Mouse (Mus musculus): Measurements from ENCODE around the gene Cdh3. TPM values are rescaled to one million over a fixed set of nuclear protein-coding genes. Genes with fewer than 3 reads are reported as not detected.

Cdh3 gene
- polyA plus RNA-seq, 1 experiment = 2.0 TPM

DNA sequence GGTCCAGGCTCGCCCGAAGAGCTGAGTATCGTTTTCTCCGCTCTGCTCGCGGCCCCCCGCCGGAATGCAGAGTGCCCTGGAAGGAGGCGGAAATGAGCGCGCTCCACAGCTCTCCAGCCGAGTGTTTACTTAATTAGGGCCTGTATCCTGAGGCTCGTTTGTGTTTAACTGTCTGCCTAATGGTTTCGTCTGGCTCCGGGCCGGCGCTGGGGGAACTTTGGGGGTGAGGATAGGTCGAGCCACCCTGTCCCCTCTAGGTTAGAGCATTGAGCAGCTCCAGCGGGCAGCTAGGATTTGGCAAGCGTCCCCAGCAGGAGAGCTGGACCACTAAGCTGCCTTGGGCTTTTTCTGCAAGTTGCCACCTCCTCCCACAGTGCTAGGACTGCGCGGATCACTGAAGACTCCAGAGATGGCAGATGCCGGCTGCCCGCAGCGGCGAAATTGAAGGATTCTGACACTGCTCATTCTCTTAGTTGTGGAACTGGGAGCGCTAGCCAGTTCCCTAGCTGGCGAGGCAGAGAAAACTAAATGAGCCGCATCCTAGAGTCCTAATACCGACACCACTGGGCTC lies 2.8 kb upstream of the Cdh3 start:
- Histone ChIP-seq H3K4me3 (replicated peaks; ENCODE audit: extremely low read depth, low read depth, low read length) (peak overlapping the region; percentile 24), H3K4me1 (ENCODE audit: control insufficient read depth, insufficient read depth, low read length) (peaks cover 11% of the 10 kb centered on the region)
- WGBS = 4% methylated on average over 30 of the region's 30 CpGs
- peak; percentile 52 for DNase-seq
- TF ChIP-seq CTCF (IDR thresholded peaks at IDR 0.05; ENCODE audit: insufficient read depth, low read length) (no peak), POLR2A (IDR thresholded peaks at IDR 0.05; ENCODE audit: borderline replicate concordance, extremely low read depth, low read depth, low read length) (no peak)

DNA sequence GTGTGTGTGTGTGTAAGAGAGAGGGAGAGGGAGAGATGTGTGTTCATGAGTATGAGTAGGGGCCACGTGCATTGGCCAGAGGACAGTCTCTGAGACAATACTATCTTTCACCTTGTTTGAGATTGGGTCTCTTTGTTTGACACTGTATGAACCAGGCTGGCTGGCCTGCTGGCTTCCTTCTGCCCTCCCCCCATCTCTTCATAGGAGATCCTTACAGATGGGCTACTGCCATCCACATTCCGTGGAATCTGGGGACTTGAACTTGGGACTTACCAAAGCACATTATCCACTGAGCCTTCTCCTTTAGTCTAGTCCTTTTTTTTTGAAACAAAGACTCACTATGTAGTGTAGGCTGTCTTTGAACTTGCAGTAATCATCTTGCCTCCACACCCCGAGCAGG lies 2.2 kb upstream of the Cdh3 start:
- TF ChIP-seq POLR2A (IDR thresholded peaks at IDR 0.05; ENCODE audit: borderline replicate concordance, extremely low read depth, low read depth, low read length) (no peak), CTCF (IDR thresholded peaks at IDR 0.05; ENCODE audit: insufficient read depth, low read length) (no peak)
- WGBS = 58% methylated on average over 3 of the region's 3 CpGs
- peaks cover 11% of the 10 kb centered on the region for H3K4me1 ChIP-seq (ENCODE audit: control insufficient read depth, insufficient read depth, low read length)
- no peak for DNase-seq
- no peak overlapping the region for H3K4me3 ChIP-seq (replicated peaks; ENCODE audit: extremely low read depth, low read depth, low read length)

DNA sequence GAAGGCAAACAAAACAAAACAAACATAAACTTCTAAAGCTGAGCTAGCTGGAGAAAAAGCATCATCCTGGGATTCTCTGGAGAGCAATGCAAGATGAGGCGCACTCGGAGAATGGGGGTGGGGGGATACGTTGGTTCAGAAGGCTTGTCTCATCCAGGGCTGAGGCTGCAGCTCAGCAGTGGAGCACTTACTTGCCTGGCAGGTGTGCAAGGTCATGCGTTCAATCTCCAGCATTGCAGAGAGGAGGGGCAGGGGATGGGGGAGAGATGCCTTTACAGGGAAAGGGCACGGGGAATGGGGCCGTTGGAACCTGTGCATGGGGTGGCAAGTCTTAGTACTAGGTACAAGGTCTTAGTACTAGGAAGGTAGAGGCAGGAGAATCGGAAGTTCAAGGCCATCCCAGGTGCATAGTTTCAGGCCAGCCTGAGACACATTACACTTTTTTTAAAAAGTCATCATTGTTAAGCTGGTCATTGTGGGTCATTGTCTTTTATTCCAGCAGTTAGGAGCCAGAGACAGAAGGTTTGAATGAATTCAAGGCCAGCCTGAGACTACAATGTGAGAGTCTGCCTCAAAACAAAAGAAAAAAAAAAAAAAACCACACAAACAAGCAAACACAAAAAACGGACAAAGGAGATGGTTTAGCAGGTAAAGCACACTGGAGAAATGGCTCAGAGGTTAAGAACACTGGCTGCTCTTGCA lies 1.5 kb upstream of the Cdh3 start:
- no peak for TF ChIP-seq POLR2A (IDR thresholded peaks at IDR 0.05; ENCODE audit: borderline replicate concordance, extremely low read depth, low read depth, low read length)
- TF ChIP-seq CTCF (IDR thresholded peaks at IDR 0.05; ENCODE audit: insufficient read depth, low read length) = no peak
- Histone ChIP-seq H3K4me3 (replicated peaks; ENCODE audit: extremely low read depth, low read depth, low read length) (no peak overlapping the region), H3K4me1 (ENCODE audit: control insufficient read depth, insufficient read depth, low read length) (peaks cover 11% of the 10 kb centered on the region)
- WGBS = 81% methylated on average over 8 of the region's 8 CpGs
- no peak for DNase-seq

DNA sequence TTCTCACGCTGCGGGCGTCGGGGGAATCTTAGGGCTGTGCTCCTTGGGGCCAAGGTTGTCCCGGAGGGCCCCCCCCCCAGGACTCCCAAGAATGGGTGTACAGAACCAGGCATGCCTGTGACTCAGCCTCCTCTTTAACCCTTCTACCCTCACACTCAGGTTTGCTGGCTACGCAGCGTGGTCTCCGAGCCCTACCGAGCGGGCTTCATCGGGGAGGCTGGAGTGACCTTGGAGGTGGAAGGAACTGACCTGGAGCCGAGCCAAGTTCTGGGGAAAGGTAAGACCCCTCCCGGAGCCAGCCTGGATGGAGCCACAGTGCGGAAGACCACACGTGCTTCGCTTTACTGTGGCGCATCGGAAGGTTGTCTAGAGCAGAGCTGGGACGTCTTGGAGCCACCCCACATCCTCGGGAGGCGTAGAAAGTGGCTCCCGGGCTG lies 392 bp downstream of the Cdh3 start:
- peaks cover 11% of the 10 kb centered on the region for H3K4me1 ChIP-seq (ENCODE audit: control insufficient read depth, insufficient read depth, low read length)
- peak overlapping the region; percentile 17 for H3K4me3 ChIP-seq (replicated peaks; ENCODE audit: extremely low read depth, low read depth, low read length)
- 1% methylated on average over 22 of the region's 22 CpGs for WGBS
- no peak for DNase-seq
- TF ChIP-seq CTCF (IDR thresholded peaks at IDR 0.05; ENCODE audit: insufficient read depth, low read length) (no peak), POLR2A (IDR thresholded peaks at IDR 0.05; ENCODE audit: borderline replicate concordance, extremely low read depth, low read depth, low read length) (no peak)

DNA sequence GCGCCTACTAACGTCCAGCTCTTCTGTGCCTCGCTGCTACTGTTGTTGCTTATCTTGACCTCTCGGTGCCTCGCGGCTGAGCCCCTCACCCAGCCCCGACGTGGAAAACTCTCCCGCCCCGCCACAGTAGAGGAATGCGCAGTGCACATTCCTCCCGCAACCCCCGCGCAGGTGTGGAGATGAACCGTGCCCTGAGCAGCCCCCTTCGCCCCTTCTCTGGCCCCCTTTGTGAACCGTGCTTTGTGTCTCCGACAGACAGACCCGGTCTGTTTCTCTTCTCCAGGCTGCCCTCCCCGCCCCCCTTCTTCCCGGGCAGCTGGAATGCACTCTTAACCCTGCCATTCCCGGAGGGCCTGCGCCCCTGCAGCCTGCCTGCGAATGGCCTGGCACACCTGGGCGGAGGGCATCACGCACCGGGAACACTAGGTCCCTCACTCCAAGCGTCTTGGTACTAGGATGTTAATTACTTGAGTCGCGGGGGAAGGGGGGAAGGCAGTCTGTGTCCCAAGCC lies 895 bp downstream of the Cdh3 start:
- WGBS = 2% methylated on average over 30 of the region's 30 CpGs
- Histone ChIP-seq H3K4me1 (ENCODE audit: control insufficient read depth, insufficient read depth, low read length) (peaks cover 11% of the 10 kb centered on the region), H3K4me3 (replicated peaks; ENCODE audit: extremely low read depth, low read depth, low read length) (peak overlapping the region; percentile 26)
- peak; percentile 9 for DNase-seq
- TF ChIP-seq CTCF (IDR thresholded peaks at IDR 0.05; ENCODE audit: insufficient read depth, low read length) = no peak
- TF ChIP-seq POLR2A (IDR thresholded peaks at IDR 0.05; ENCODE audit: borderline replicate concordance, extremely low read depth, low read depth, low read length) = no peak

DNA sequence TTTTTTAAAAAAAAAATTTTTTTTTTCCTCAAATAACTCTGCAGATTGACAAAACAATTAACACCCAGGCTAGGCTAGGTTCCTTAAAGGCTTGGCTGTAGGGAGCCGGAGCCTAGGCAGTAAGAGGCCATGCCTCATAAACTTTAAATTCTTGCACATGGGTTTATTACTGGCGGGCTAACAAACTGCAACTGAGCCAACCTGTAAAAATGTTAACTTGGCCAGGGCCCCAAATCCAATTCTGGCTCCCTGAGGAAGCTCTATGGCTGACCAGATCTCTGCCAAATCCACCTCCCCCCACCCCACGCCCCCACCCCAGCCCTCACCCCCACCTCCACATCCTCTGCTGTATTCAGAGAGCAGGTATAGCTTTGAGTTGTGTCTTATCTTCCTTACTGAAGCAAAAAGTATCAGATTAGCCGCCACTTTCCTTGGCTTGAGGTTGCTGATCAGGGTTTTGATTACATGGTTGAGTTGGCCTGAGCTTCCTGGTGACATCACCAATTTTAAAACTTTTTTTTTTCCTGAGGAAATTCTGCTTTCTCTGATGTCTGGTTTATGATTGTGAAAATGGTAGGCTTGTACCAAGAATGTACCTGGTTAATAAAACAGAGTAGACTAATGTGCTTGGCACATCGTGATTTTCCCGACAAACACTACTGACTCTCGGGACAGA lies 1.9 kb downstream of the Cdh3 start:
- DNase-seq = no peak
- no peak for TF ChIP-seq CTCF (IDR thresholded peaks at IDR 0.05; ENCODE audit: insufficient read depth, low read length)
- no peak for TF ChIP-seq POLR2A (IDR thresholded peaks at IDR 0.05; ENCODE audit: borderline replicate concordance, extremely low read depth, low read depth, low read length)
- H3K4me1 ChIP-seq (ENCODE audit: control insufficient read depth, insufficient read depth, low read length) = peaks cover 10% of the 10 kb centered on the region
- no peak overlapping the region for H3K4me3 ChIP-seq (replicated peaks; ENCODE audit: extremely low read depth, low read depth, low read length)
- 53% methylated on average over 7 of the region's 7 CpGs for WGBS

DNA sequence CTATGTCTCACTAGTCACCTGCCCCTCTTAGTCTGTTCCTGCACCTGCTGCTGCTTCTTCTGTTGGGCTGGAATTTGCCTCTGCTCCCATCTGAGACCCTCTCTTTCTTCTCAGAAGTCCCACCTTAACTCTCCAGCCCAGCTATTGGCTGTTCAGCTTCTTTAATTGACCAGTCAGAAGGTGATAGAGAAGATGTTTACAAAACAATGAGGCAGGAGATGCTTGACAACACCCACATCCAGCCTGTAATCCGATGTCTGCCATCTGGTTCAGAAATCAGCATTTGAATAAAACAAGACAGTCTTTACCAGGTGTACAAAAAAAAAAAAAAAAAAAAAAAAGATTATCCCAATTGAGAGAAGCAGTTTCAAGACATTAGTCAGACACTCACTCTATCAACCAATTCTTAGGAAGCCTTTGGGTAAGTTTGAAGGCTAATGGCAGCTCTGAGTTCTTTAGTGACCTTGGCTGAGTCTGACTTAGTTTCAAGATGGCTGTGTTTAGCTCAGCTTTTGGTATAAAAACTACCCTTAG lies 5.3 kb downstream of the Cdh3 start:
- Histone ChIP-seq H3K4me1 (ENCODE audit: control insufficient read depth, insufficient read depth, low read length) (peaks cover 3% of the 10 kb centered on the region; the same call in 1 of the 2 replicates), H3K4me3 (replicated peaks; ENCODE audit: extremely low read depth, low read depth, low read length) (no peak overlapping the region)
- no peak for DNase-seq
- no peak for TF ChIP-seq POLR2A (IDR thresholded peaks at IDR 0.05; ENCODE audit: borderline replicate concordance, extremely low read depth, low read depth, low read length)
- no peak for TF ChIP-seq CTCF (IDR thresholded peaks at IDR 0.05; ENCODE audit: insufficient read depth, low read length)
- 48% methylated on average over 1 of the region's 1 CpGs for WGBS

DNA sequence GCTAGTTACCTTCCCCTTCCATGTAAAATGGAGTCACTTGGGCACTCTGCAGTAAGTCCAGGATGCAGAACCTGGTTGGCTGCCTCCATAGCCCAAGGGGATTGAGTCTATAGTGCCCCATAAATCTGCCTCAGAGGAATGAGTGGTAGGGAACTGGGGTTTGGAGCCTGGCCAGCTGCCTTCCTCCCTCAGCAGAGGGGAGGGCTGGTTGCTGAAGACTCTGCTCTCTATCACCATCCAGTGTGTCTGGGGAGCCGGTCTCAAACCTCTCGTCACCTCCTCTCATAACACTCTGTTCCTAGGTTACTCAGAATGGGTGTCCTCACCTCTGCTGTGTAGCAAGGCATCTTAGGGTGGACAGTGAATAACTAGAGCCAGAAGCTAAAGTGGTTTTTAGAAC lies 5.9 kb downstream of the Cdh3 start:
- no peaks in the 10 kb centered on the region; the same call in 1 of the 2 replicates for H3K4me1 ChIP-seq (ENCODE audit: control insufficient read depth, insufficient read depth, low read length)
- DNase-seq = no peak
- TF ChIP-seq POLR2A (IDR thresholded peaks at IDR 0.05; ENCODE audit: borderline replicate concordance, extremely low read depth, low read depth, low read length) (no peak), CTCF (IDR thresholded peaks at IDR 0.05; ENCODE audit: insufficient read depth, low read length) (no peak)
- 55% methylated on average over 2 of the region's 2 CpGs for WGBS
- H3K4me3 ChIP-seq (replicated peaks; ENCODE audit: extremely low read depth, low read depth, low read length) = no peak overlapping the region

DNA sequence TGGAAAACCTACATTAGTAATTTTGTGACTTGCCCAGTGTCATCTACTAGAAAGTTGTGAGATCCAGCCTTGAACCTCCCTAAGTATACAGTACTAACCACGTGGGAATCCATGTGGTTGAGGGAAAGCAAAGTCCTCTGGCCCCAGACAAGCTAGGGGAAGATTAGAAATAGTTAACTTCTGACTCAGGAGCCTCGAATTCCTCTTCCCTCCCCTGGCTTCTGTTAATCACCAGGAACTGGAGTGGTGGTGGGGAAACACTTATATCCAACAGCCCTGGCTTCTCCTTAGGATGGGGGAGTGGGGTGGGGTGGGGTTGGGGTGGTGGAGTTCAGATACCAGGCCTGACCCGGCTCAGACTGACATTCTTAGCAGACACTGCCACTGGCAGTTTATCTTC lies 8.1 kb downstream of the Cdh3 start:
- TF ChIP-seq POLR2A (IDR thresholded peaks at IDR 0.05; ENCODE audit: borderline replicate concordance, extremely low read depth, low read depth, low read length) = no peak
- no peak for TF ChIP-seq CTCF (IDR thresholded peaks at IDR 0.05; ENCODE audit: insufficient read depth, low read length)
- 27% methylated on average over 3 of the region's 3 CpGs for WGBS
- no peaks in the 10 kb centered on the region for H3K4me1 ChIP-seq (ENCODE audit: control insufficient read depth, insufficient read depth, low read length)
- H3K4me3 ChIP-seq (replicated peaks; ENCODE audit: extremely low read depth, low read depth, low read length) = no peak overlapping the region
- DNase-seq = no peak

All from lung, adult 2 months (tissue).